Mouse (Mus musculus): ENCODE measurements around the gene Ube3a.

The Ube3a gene

GRCm38 (mm10) chr7:59228045-59228865 is at the start of gene Ube3a:
Ube3a (plus strand) TSS chr7:59228750.
- DNase-seq = peak; percentile 99

DNA sequence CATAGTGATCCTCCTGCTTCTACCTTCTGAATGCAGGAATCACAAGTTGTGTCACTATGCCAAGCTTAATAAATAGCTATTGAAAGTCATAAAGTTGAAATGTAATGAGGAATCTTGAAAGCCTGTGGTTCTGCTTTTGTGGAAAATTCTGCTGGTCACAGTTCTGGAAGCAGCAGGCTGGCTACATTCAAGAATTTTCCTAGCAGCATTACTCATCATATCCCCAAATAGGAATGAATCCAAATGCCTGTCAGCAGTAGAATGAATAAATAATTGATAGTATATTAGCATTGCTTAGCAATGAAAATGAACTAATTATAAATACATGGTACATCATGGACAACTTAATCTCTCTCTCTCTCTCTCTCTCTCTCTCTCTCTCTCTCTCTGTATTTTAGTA is 35.7 kb upstream of the Ube3a start:
- no peak for DNase-seq

- no peak for DNase-seq
Observed at GRCm38 (mm10) chr7:59214911-59215310, 13.6 kb upstream of the Ube3a start.

GRCm38 (mm10) chr7:59221244-59221643 is 7.3 kb upstream of the Ube3a start:
- DNase-seq = no peak

- DNase-seq = peak; percentile 94
Observed at GRCm38 (mm10) chr7:59228866-59229182, 274 bp downstream of the Ube3a start.

DNA sequence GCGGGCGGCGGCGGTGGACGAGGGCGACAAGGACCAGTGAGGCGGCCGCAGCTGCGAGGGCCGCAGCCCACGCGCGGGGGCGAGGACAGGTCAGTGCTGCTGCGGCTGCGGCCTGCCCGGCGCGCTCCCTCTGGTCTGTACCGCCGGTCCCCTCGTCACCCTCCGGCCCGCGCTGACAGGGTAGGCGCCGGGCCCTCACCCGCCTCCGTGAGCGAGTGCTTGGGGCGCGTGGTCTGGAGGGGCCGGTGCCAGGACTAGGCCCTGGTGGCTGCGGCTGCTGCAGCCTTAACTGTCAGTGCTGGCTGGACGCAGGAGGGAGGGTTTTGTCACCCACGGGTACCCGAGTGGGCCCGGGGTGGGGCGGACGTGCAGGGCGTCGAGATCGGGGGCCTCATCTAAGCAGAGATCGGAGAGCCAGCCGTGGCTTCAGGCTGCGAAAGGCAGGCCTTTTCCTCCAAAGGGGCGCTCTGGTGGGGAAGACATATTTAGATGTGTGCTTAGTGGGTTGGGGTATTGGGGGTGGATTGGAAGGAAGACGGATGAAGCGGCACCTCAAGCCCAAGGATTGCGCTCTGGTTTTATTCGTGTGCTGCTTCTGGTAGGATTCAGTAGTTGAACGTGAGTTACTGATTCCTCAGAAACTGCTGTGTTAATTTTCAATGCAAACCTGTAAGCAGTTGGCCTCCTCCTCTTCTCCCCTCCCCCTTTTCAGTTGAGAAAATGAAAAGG is 797 bp downstream of the Ube3a start:
- peak; percentile 79 to 80 for DNase-seq

- no peak for DNase-seq
Observed at GRCm38 (mm10) chr7:59230304-59230703, 1.8 kb downstream of the Ube3a start.

DNA sequence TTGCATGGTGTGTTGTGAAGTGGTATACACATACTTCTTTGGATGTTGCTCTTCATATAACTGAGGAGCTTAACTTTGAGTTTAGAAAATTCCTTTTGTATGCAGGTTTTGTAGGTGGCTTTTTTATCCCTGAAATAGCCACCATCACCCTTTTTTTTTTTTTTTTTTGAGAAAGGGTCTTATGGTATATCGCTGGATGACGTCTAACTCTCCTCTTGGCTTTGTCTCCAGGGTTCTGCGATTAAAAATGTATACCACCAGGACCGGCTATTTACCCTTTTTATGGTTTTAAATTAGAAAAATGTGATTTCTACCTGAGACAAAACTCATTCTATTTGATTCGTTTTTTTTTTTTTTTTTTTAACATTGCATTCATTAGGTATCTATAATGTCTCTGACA is 2.2 kb downstream of the Ube3a start:
- DNase-seq = no peak

DNA sequence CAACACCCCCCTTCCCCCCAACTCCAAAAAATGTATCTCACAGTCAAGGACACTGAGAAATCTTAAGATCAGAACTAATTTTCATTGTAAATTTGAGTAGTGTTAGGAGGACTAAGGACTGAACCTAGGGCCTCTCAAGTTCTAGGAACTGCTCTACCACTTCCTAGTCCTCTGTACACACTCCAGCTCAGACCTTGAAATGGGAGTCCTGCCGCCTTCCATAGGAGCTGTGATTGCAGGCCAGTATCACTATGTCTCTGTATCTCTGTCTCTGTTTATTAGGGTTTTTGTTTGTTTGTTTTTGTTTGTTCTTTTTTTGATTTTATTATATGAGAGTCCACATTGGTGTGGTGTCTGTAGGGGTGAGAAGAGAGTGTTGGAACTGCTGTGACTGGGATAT is 3.4 kb downstream of the Ube3a start:
- no peak for DNase-seq

DNA sequence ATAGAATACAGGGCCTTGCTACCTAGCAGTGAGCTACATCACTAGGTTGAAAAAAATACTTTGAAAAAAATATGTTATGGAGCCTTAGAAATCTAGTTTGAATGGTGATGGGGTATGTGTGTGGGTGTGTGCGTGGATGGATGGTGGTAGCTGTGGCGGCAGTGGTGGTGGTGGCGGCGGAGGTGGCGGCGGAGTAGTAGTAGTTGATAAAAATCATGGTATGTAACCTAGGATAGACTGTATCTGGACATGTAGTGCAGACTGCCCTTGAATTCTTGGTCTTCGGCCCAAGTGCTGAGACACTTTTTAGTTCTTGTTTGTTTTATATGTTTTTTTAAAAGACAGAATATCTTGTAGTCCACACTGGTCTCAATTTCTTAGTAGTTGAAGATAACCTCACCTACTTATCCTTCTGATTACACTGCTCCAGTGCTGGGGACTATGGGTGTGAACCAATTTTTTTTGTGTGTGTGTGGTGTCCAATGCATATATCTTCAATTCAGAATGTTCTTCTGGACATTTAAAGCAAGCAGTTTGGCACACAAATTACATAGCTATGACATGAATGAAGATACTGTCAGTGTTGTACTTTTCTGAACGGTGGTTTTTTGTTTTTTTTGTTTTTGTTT is 6.3 kb downstream of the Ube3a start:
- DNase-seq = no peak

DNA sequence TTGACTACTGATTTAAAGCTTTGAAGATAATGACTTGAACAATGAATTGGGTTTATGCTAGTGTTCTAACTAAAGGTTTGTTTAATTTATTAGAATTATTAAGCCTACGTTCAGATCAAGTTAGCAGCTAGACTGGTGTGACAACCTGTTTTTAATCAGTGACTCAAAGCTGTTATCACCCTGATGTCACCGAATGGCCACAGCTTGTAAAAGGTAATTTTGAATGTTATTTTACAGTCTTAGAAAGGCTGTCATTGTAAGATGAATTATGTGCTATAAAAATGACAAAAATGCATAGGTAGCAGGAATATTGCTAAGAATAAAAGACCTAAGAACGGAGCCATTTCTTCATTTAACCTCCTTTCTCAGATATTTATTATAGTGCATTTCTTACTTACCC is 14.7 kb downstream of the Ube3a start:
- no peak for DNase-seq

- DNase-seq = no peak
Observed at GRCm38 (mm10) chr7:59245541-59245940, 17.0 kb downstream of the Ube3a start.

DNA sequence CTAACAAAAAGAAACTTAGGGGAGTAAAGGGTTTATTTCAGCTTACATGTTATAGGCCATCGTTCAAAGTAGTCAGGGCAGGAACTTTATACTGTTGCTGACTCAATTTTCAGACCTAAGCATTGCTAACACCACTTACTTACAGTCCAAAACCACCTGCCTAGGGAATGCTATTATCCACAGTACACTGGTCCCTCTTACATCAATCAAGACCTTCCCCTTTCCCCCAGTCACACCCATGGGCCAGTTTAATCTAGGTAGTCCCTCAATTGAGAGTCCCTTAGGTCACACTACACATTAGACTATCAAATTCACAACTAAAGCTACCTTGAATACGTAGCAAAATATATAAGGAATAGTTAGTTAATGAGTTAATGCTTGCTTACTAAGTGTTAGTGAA is 24.8 kb downstream of the Ube3a start:
- no peak for DNase-seq

- no peak for DNase-seq
Observed at GRCm38 (mm10) chr7:59265538-59265937, 37.0 kb downstream of the Ube3a start.

DNA sequence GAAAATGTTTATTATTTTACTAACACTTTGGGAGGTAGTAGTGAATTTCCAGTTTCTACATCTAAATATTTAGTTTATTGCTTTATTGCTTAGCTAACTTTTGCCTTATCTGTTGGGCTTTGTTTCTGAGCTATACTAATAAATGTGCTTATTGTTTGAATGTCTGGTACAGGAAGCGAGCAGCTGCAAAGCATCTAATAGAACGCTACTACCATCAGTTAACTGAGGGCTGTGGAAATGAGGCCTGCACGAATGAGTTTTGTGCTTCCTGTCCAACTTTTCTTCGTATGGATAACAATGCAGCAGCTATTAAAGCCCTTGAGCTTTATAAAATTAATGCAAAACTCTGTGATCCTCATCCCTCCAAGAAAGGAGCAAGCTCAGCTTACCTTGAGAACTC is 43.2 kb downstream of the Ube3a start:
- DNase-seq = no peak

GRCm38 (mm10) chr7:59312576-59312975 is 84.0 kb downstream of the Ube3a start:
- DNase-seq = no peak

- no peak for DNase-seq
Observed at GRCm38 (mm10) chr7:59322759-59323158, 94.2 kb downstream of the Ube3a start.

Data from cerebellum, postnatal 10 days (tissue).